Mouse (Mus musculus): Measurements from ENCODE around the gene Pdha1.

- TF ChIP-seq POLR2A (IDR thresholded peaks at IDR 0.05; ENCODE audit: low read depth, low read length) (no peak), CTCF (conservative IDR thresholded peaks at IDR 0.05; ENCODE audit: insufficient read depth, insufficient read length, low read depth, low read length) (no peak)
Measured at GRCm38 (mm10) chrX:160147406-160147805, 9.2 kb upstream of the Pdha1 start.
